Mouse (Mus musculus) liver, embryonic 13.5 days (tissue): ENCODE data around the gene Ranbp9. TPM values are rescaled to one million over a fixed set of nuclear protein-coding genes. Genes with fewer than 3 reads are reported as not detected.

Experiments used
- ATAC-seq: fragments of 200-750 bp; cut with Nextera tagmentation; 2 replicates; pipeline ENCODE4 v1.8.0; 2017; ENCODE audit warnings: low read depth, mild to moderate bottlenecking, moderate number of reproducible peaks, moderate library complexity
- DNase-seq: peaks from one replicate; pipeline ENCODE4 v3.0.0; 2022
- H3K27ac ChIP-seq: fragments of 300-500 bp; sonication (generic); 2 replicates; pipeline ENCODE4 v1.5.1; 2015; ENCODE audit warnings: moderate library complexity, mild to moderate bottlenecking, inconsistent platforms
- H3K27me3 ChIP-seq: fragments of 300-500 bp; sonication (generic); 2 replicates; pipeline ENCODE4 v1.6.1; 2015; ENCODE audit warnings: mild to moderate bottlenecking, inconsistent platforms
- H3K36me3 ChIP-seq: fragments of 300-500 bp; sonication (generic); 2 replicates; pipeline ENCODE4 v1.6.1; 2015; ENCODE audit warnings: mild to moderate bottlenecking, inconsistent platforms
- H3K4me1 ChIP-seq: fragments of 300-500 bp; sonication (generic); replicated peaks from 2 replicates; pipeline ENCODE4 v1.6.1; 2015; ENCODE audit warnings: inconsistent platforms
- H3K4me2 ChIP-seq: fragments of 300-500 bp; sonication (generic); 2 replicates; pipeline ENCODE4 v1.6.1; 2015; ENCODE audit warnings: inconsistent platforms, mild to moderate bottlenecking, moderate library complexity
- H3K4me3 ChIP-seq: fragments of 300-500 bp; sonication (generic); replicated peaks from 2 replicates; pipeline ENCODE4 v1.5.1; 2015; ENCODE audit warnings: mild to moderate bottlenecking, inconsistent platforms
- H3K9ac ChIP-seq: fragments of 300-500 bp; sonication (generic); 2 replicates; pipeline ENCODE4 v1.6.1; 2015; ENCODE audit warnings: mild to moderate bottlenecking, inconsistent platforms
- H3K9me3 ChIP-seq: fragments of 300-500 bp; sonication (generic); replicated peaks from 2 replicates; pipeline ENCODE4 v1.6.1; 2016; ENCODE audit warnings: inconsistent platforms
- WGBS: fragments of 180-500 bp; shearing (Covaris S2); methylation state at CpG from one replicate; pipeline ENCODE4 v1.1.7; 2015; ENCODE audit not compliant: insufficient replicate concordance; 5-methylcytosine and 5-hydroxymethylcytosine counted together
- polyA plus RNA-seq: library from polyadenylated mRNA; unstranded; fragments of >200 nt; fragmentation: Nextera tagmentation; extraction: Ambion mirVana; gene quantifications from 2 replicates; pipeline ENCODE4 v1.2.1, GENCODE M21; 2015

Ranbp9 gene
- polyA plus RNA-seq, 1 experiment from 2014 or later = 3.4 TPM

- 0 out of 2 replicates have a peak, but pooled peaks cover 2% of the 10 kb centered on the region for H3K4me1 ChIP-seq
- H3K4me2 ChIP-seq = no peak overlapping the region
- no peak for ATAC-seq
- H3K27ac ChIP-seq = no peak overlapping the region
- no peak overlapping the region for H3K9ac ChIP-seq
- no peaks in the 10 kb centered on the region for H3K27me3 ChIP-seq
- no peaks in the 10 kb centered on the region for H3K9me3 ChIP-seq
- no peaks in the 10 kb centered on the region for H3K36me3 ChIP-seq
- DNase-seq = no peak
- H3K4me3 ChIP-seq = no peak overlapping the region
- 67% methylated on average over 14 of the region's 14 CpGs for WGBS
Measured at GRCm38 (mm10) chr13:43356346-43357125, 124.5 kb downstream of the Ranbp9 start.

DNA sequence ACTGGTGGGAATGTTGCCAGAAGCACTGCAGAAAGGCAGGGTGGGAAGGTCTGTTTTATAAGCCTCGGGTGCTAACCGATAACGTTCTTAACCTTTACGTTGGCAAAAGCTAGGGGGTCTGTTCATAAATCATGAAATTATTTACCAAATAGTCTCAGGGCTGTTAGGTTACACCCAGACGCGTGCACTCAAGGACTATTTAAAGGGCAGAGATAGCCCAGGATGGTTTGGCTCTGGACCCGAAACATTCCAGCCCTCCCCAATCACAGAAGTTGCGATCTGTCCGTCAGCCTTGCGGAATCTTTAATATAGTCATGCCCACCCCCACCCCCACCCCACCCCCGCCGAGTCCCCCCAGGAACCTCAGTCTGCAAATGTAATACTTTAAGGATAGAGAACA, 126.7 kb downstream of the Ranbp9 start:
- Histone ChIP-seq H3K36me3 (no peaks in the 10 kb centered on the region), H3K27ac (no peak overlapping the region), H3K4me1 (0 out of 2 replicates have a peak, but pooled peaks cover 5% of the 10 kb centered on the region), H3K9ac (no peak overlapping the region), H3K4me2 (no peak overlapping the region), H3K27me3 (no peaks in the 10 kb centered on the region), H3K9me3 (no peaks in the 10 kb centered on the region), H3K4me3 (no peak overlapping the region)
- no peak for DNase-seq
- ATAC-seq = no peak
- WGBS = 73% methylated on average over 12 of the region's 12 CpGs

DNA sequence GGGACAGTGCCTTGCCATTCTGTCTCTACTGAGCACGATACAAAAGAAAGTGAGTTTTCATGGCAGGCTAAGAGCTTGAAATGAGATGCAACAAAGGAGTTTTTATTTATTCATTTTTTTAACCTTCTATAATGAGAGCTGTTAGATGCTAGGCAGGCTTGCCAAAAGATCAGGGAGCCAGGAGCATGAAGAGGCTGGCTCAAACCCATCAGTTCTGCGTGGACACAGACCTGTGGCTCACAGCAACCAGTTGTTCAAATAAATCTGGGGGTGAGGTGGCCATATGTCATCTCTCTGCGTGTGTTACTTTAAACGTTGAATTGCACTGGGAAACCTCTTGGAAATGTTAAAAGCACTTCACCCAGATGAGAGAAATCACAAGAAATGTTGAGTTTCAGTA, 127.7 kb downstream of the Ranbp9 start:
- no peak overlapping the region for H3K4me2 ChIP-seq
- 0 out of 2 replicates have a peak, but pooled peaks cover 8% of the 10 kb centered on the region for H3K4me1 ChIP-seq
- H3K27ac ChIP-seq = no peak overlapping the region
- no peak for DNase-seq
- H3K27me3 ChIP-seq = no peaks in the 10 kb centered on the region
- no peaks in the 10 kb centered on the region for H3K36me3 ChIP-seq
- no peak overlapping the region for H3K9ac ChIP-seq
- H3K9me3 ChIP-seq = no peaks in the 10 kb centered on the region
- ATAC-seq = no peak
- 70% methylated on average over 4 of the region's 4 CpGs for WGBS
- no peak overlapping the region for H3K4me3 ChIP-seq

Other genes with a start within 250 kb of the Ranbp9 start
- 0.15 TPM in 2 replicates for gene Gfod1, start 177.1 kb downstream of the Ranbp9 start, polyA plus RNA-seq
- 5.1 and 6.7 TPM in 2 replicates for gene Sirt5, start 115.8 kb downstream of the Ranbp9 start, polyA plus RNA-seq
- gene Nol7, start 82.9 kb downstream of the Ranbp9 start, polyA plus RNA-seq = 155 and 183 TPM in 2 replicates
- 5.4 and 6.0 TPM in 2 replicates for gene Mcur1, start 78.9 kb upstream of the Ranbp9 start, polyA plus RNA-seq
- gene Rnf182, start 134.4 kb upstream of the Ranbp9 start, polyA plus RNA-seq = 0.05 and 0.30 TPM in 2 replicates